Mouse (Mus musculus) retina, postnatal 7 days (tissue): ENCODE measurements at regions not wholly inside any gene's neighbourhood (a gene's known extent, or its start where the extent isn't known, plus 50 kb on each side); places are given as distances from the start of the nearest gene placed in this dataset.
"Not testable (repeated sequence)": the region's sequence is repeated elsewhere in the genome, so short reads cannot be mapped to it uniquely, and the experiment has no call there.

Source experiments
- DNase-seq: peaks from one replicate; pipeline ENCODE4 v3.0.0-alpha.2; 2012; ENCODE audit warnings: low read depth, low spot score

- DNase-seq: no peak
Observed at GRCm38 (mm10) chr2:63580489-63581139, 396.5 kb upstream of the Kcnh7 start.

- no peak for DNase-seq
Observed at GRCm38 (mm10) chr2:63575172-63575571, 391.1 kb upstream of the Kcnh7 start.

- peak; percentile 9 for DNase-seq
Observed at GRCm38 (mm10) chr2:63574008-63574703, 390.1 kb upstream of the Kcnh7 start.

GRCm38 (mm10) chr2:63573015-63573807 is 389.1 kb upstream of the Kcnh7 start:
- DNase-seq: no peak

- DNase-seq: no peak
Observed at GRCm38 (mm10) chr2:63556858-63557419, 372.9 kb upstream of the Kcnh7 start.

GRCm38 (mm10) chr2:63541836-63542235 is 357.7 kb upstream of the Kcnh7 start:
- not testable (repeated sequence) for DNase-seq

GRCm38 (mm10) chr2:63518534-63518933 is 334.4 kb upstream of the Kcnh7 start:
- DNase-seq: no peak

- DNase-seq: peak; percentile 24
Observed at GRCm38 (mm10) chr2:63513554-63514226, 329.6 kb upstream of the Kcnh7 start.

GRCm38 (mm10) chr2:63503939-63504338 is 319.9 kb upstream of the Kcnh7 start:
- DNase-seq: peak; percentile 6

GRCm38 (mm10) chr2:63476411-63476810 is 292.3 kb upstream of the Kcnh7 start:
- no peak for DNase-seq

- no peak for DNase-seq
Observed at GRCm38 (mm10) chr2:63475255-63475654, 291.2 kb upstream of the Kcnh7 start.

- peak; percentile 35 for DNase-seq
Observed at GRCm38 (mm10) chr2:63473699-63474098, 289.6 kb upstream of the Kcnh7 start.

GRCm38 (mm10) chr2:63472248-63472647 is 288.2 kb upstream of the Kcnh7 start:
- DNase-seq: no peak

- no peak for DNase-seq
Observed at GRCm38 (mm10) chr2:63459112-63459511, 275.0 kb upstream of the Kcnh7 start.

GRCm38 (mm10) chr2:63454263-63455011 is 270.4 kb upstream of the Kcnh7 start:
- DNase-seq: no peak

- DNase-seq: no peak
Observed at GRCm38 (mm10) chr2:63452891-63453290, 268.8 kb upstream of the Kcnh7 start.

GRCm38 (mm10) chr2:63452164-63452563 is 268.1 kb upstream of the Kcnh7 start:
- DNase-seq: peak; percentile 4

- DNase-seq: no peak
Observed at GRCm38 (mm10) chr2:63434327-63434726, 250.2 kb upstream of the Kcnh7 start.

GRCm38 (mm10) chr2:63405405-63405804 is 221.3 kb upstream of the Kcnh7 start:
- peak; percentile 5 for DNase-seq
